Mouse (Mus musculus): ENCODE data around the gene Tert. TPM values are rescaled to one million over a fixed set of nuclear protein-coding genes. Genes with fewer than 3 reads are reported as not detected.

Gene Tert
- total RNA-seq (2015; ENCODE audit: low replicate concordance) (2.1 TPM in 1 of 2 replicates, not detected in the other), total RNA-seq (2017; ENCODE audit: low replicate concordance) (0.77 TPM in 1 of 2 replicates, not detected in the other)

DNA sequence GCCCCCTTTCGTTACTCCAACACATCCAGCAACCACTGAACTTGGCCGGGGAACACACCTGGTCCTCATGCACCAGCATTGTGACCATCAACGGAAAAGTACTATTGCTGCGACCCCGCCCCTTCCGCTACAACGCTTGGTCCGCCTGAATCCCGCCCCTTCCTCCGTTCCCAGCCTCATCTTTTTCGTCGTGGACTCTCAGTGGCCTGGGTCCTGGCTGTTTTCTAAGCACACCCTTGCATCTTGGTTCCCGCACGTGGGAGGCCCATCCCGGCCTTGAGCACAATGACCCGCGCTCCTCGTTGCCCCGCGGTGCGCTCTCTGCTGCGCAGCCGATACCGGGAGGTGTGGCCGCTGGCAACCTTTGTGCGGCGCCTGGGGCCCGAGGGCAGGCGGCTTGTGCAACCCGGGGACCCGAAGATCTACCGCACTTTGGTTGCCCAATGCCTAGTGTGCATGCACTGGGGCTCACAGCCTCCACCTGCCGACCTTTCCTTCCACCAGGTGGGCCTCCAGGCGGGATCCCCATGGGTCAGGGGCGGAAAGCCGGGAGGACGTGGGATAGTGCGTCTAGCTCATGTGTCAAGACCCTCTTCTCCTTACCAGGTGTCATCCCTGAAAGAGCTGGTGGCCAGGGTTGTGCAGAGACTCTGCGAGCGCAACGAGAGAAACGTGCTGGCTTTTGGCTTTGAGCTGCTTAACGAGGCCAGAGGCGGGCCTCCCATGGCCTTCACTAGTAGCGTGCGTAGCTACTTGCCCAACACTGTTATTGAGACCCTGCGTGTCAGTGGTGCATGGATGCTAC lies at the start of gene Tert:
Gene Tert, plus strand, starts transcription at position 167 of the 805 bp plus-strand sequence.
- no peak for ATAC-seq (replicated peaks; ENCODE audit: low FRiP score, poor library complexity, severe bottlenecking)

DNA sequence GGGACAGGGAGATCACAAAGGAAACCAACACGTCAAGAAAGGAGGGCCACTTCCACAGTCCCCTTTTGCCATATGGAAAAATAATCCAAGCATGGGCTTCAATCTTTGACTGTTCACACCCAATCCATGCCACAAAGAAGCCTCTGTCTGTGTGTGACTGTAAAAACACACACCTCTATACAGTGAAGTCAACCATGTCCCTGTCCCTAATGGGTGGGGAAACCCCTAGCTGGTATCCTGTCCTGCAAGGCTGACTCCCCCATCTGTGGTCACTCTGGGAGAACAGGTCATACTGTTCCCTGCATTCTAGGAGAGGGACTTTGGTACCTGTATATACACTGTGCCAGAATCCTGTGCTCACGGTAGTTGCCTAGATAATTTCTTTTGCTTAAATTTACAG lies 49.4 kb upstream of the Tert start:
- ATAC-seq (replicated peaks; ENCODE audit: low FRiP score, poor library complexity, severe bottlenecking), result no peak

DNA sequence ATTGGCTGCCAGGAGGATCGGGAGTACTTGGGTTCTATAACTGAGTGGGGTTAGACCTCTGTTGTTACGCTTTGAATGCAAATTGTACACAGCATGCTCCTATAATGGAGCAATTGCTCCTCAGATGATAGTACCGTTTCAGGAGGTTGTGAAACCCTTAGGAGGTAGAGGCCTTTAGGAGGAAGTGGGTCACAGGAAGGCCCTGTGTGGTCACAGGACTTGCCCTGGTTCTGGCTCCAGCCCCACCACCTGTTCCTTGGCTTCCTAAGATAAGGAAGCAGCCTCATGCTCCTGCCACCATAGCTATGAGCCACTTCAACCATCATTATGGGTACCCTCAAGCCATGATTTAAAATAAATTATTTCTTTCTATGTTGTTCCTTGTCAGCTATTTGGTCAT lies 35.2 kb upstream of the Tert start:
- no peak for ATAC-seq (replicated peaks; ENCODE audit: low FRiP score, poor library complexity, severe bottlenecking)

DNA sequence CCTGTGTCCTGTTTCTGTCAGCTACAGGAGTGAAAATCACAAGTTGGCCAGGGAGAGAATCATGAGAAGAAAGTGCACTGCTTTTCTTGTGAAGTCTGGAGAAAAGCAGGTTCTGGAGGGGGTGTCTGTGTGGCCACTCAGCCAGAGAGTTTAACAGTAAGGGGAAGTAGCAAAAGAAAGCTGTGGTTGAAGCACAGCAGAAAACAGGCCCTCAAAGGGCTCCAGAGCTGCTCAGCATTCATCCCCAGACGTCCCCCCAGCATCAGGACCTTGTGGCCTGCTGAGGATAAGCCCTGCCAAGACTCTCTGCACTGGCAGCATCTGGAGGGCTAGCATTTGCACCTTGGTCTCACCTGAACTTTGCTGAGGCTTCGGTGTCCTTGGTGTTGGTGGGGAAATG lies 34.2 kb upstream of the Tert start:
- no peak for ATAC-seq (replicated peaks; ENCODE audit: low FRiP score, poor library complexity, severe bottlenecking)

DNA sequence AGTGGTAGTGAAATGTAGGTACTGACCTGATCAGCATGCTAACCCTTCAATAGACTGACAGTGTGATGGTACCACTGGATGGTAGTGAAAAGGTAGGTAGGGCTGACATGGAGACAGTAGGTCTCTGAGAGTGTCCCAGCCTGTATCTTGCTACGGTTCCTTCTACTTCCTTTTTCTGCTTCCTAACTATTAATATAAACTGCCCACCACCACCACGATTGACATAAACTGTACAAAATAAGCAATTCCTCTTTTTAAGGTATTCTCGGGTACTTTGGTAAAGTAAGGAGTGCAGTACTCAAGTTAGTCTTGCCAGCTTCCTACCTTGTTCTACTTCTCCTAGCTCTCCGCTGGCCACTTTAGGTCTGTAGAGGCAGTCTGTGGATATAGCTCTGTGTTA lies 30.4 kb upstream of the Tert start:
- ATAC-seq (replicated peaks; ENCODE audit: low FRiP score, poor library complexity, severe bottlenecking), result no peak

DNA sequence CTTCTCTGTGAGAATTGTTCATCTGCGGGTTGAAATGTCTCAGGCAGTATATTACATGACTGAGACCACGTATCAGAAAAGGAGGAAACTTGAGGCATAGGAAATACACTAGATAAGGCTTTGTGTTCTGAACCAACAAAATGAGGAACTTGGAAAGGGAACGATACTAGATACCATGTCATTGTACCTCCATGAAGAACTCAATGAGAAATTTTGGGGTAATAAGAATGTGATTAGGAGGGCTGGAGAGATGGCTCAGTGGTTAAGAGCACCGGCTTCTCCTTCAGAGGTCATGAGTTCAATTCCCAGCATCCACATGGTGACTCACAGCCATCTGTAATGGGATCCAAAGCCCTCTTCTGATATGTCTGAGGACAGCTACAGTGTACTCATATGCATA lies 26.5 kb upstream of the Tert start:
- ATAC-seq (replicated peaks; ENCODE audit: low FRiP score, poor library complexity, severe bottlenecking), result no peak

DNA sequence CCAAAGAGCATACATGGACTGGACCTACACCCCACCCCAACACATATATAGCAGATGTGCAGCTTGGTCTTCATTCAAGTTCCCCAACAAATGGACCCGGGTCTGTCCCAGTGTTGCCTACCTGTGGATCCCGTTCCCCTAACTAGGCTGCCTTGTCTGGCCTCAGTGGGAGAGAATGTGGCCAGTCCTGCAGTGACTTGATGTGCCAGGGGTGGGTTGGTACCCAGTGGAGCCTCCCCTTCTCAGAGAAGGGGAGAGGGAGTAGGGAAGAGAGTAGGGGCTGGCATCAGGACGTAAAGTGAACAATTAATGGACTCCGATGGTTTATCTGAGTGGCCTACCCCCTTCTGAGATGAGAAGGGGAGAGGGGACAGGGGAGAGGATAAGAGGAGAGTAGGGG lies 23.7 kb upstream of the Tert start:
- no peak for ATAC-seq (replicated peaks; ENCODE audit: low FRiP score, poor library complexity, severe bottlenecking)

DNA sequence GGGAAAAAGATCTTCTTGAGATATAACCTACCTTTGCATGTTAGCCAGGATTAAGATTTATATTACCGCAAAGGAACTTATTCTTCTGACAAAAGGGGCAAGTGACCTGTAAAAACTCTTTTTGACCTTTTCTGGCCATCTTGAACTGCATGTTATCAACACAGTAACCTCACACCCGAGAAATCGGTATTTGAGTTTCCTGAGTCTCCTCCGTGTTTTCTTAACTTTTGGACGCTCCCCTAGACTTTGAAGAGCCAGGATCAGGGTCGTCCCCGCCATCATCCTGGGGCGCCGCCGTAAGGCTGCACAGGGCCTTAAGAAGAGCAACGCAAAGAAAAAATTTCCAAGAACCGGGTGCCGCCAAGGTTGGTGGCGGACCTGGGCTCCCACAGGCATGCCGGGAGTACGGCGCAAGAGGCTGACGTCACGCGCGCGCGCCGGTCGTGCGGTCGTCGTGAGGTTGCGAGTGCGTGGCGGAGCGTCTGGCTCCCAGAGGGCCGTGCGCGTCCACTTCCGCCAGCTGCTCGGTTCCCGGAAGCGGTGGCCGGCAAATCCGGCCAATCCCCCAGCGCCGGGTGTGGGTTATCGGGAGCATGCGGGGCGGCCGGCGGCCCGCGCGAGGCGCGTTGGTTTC lies 23.1 kb upstream of the Tert start, which contains the start of gene Clptm1l:
Gene Clptm1l, plus strand, starts transcription at position 485 of the 634 bp plus-strand sequence.
- peak; percentile 98 for ATAC-seq (replicated peaks; ENCODE audit: low FRiP score, poor library complexity, severe bottlenecking)

DNA sequence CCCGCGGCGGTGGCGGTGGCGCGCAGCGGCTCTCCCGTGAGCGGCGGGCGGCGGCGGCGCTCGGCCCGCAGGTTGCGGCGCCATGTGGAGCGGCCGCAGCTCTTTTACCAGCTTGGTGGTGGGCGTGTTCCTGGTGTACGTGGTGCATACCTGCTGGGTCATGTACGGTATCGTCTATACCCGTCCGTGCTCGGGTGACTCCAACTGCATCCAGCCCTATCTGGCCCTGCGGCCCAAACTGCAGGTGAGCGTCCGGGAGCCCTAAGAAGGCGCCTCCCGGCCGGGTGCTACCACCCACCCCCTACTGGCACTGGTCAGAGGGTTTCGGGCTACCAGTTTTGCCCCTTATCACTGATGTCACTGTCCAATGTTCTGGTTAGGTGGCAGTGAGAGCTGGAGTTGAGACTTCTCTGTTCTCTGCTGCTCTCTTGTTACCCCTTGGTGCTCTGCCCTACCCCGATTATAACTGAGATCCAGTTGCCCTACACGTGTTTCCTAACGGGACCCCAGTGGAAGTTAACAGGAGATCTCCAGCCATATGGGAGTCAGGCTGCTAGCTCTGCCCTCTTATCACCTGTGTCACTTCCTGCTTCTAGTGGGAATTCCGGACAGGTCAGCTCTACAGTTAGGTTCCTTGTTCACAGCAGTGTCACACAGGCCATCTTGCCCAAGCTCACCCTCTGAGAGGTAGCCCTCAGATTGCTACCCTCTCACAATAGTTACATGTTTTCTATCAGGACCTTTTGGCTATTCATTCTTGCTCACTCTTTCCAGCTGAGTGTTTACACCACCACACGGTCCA lies 22.4 kb upstream of the Tert start:
- ATAC-seq (replicated peaks; ENCODE audit: low FRiP score, poor library complexity, severe bottlenecking), result peak; percentile 44

DNA sequence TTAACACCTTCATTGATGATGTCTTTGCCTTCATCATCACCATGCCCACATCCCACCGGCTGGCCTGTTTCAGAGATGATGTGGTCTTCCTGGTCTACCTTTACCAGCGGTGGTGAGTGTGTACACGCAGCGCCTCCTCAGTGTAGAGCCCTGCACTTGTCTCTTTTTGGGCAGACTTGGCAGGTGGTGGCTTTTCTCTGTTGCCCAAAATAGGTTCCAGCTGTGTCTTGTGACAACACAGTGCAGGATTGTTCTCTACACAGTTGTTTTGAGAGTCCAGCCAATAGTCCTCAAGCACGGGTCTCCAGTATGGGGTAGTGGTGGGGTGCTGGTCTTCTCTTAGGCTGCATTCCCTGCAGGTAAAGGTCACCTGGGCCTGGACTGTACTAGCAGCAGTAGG lies 8.3 kb upstream of the Tert start:
- ATAC-seq (replicated peaks; ENCODE audit: low FRiP score, poor library complexity, severe bottlenecking), result no peak

DNA sequence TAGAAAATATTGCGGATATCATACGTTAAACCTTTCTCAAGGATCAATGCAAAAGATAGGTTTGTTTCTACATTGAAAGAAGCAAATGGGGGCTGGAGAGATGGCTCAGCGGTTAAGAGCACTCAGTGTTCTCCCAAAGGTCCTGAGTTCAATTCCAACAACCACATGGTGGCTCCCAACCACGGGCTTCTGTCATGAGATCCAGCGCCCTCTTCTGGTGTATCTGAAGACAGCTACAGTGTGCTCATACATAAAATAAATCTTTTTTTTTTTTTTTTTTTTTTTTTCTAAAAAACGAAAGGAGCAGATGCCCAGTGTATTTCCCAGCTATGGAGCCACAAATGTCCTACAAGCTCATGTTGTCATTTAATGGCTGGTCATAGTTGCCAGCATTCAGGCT lies 6.1 kb upstream of the Tert start:
- ATAC-seq (replicated peaks; ENCODE audit: low FRiP score, poor library complexity, severe bottlenecking), result no peak

DNA sequence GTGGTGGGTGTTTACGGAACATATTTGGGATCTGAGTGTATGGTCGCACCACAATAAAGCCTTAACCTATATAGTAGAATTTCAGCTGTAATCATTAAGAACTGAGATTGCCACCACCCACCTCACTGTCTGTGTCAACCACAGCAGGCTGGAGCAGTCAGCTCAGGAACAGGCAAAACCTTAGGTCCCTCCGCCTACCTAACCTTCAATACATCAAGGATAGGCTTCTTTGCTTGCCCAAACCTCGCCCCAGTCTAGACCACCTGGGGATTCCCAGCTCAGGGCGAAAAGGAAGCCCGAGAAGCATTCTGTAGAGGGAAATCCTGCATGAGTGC lies 334 bp upstream of the Tert start:
- ATAC-seq (replicated peaks; ENCODE audit: low FRiP score, poor library complexity, severe bottlenecking), result no peak

DNA sequence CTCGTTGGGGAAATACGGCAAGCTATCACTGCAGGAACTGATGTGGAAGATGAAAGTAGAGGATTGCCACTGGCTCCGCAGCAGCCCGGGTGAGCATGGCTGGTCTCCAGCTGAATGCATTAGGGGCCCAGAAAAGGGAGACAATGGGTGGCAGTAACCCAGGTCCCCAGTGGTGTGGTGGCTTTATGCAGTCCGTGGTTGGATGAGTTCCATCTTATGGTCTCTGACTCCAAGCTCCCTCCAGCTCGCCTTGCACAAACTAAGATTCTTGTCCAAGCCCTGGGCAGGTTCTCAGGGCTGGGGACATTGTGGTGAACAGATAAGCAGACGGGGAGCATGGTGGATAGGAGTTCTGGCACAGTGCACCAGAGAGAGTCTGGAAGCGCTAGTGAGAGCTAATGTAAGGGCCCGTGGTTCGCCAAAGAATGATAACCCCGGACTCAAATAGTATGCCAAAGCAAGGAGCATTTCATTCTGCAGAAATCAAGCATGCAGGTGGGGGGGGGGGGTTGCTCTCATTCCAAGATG lies 1.9 kb downstream of the Tert start:
- no peak for ATAC-seq (replicated peaks; ENCODE audit: low FRiP score, poor library complexity, severe bottlenecking)

DNA sequence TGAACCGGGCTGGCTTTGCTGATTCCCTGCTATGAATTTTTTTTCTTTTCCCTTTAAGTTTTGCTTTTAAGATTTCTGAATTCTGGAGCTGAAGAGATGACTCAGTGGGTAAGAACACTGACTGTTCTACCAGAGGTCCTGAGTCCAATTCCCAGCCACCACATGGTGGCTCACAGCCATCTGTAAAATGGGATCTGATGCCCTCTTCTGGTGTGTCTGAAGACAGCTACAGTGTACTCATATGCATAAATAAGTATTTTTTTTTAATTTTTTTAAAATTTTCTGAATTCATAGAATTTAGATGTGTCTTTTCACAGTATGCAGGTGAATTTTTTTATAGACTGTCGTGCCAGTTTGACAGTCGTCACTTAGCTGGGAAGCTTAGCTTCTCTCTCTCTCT lies 5.1 kb downstream of the Tert start:
- ATAC-seq (replicated peaks; ENCODE audit: low FRiP score, poor library complexity, severe bottlenecking), result no peak

DNA sequence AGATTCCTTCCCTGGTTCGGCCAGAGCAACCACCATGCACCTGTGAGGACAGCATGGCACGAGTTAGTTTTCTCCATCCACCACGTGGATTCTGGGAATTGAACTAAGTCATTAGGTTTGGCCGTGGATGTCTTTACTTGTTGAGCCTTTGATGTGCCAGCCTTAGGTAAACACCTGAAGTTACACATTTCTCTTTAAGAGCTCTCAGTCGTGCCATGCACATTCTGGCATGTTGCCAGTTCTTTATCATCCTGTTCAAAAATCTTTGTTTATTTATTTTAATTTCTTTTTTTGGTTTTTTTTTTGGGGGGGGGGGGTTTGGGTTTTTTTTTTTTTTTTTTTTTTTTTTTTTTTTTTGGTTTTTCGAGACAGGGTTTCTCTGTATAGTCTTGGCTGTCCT lies 11.1 kb downstream of the Tert start:
- no peak for ATAC-seq (replicated peaks; ENCODE audit: low FRiP score, poor library complexity, severe bottlenecking)

DNA sequence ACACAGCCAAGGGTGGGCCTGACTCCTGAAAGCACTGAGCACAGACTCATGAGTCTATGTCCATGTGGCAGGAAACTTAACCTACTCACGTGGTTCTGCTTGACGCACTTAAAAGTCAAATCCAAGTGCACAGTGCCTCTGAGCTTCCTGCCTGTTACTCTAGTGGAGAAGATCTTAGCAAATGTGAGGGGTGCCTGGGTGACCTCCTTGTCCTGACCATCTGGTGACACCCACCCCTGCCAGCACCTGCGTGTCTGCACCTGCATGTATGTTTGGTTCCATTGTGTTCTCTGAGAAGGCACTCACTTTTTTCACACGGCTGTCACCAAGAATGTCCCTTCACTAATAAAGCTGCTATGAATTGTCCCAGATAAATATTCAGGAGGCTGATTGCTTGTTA lies 14.6 kb downstream of the Tert start:
- no peak for ATAC-seq (replicated peaks; ENCODE audit: low FRiP score, poor library complexity, severe bottlenecking)

DNA sequence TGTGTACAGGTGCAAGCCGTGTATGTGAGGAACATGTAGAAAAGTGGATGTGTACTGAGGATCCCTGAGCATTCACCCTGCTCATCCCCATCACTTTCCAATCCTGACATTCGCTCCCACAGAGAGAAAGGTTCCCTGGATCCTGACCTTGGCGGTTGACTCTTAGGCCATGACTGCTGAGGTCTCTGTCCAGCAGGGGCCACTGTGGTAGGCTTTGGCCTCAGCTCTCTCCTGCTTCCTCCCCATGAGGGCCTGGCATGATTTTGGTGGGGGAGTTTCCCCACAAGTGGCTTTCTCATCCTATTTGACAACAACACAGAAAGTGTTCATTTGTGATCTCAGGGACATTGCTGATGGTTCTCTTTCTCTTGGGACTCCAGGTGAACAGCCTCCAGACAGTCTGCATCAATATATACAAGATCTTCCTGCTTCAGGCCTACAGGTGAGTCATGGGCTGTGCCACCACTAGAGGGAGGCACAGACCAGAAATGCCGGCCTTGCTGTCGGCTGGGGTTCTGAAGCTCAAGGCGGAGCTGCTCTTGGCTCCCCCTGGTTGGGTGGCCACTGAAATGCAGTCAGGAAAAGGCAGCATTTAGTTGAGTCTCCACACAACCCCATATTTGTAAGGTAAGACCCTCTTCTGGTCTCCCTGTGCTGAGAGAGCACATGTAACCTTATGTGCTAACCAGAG lies 19.8 kb downstream of the Tert start:
- no peak for ATAC-seq (replicated peaks; ENCODE audit: low FRiP score, poor library complexity, severe bottlenecking)

DNA sequence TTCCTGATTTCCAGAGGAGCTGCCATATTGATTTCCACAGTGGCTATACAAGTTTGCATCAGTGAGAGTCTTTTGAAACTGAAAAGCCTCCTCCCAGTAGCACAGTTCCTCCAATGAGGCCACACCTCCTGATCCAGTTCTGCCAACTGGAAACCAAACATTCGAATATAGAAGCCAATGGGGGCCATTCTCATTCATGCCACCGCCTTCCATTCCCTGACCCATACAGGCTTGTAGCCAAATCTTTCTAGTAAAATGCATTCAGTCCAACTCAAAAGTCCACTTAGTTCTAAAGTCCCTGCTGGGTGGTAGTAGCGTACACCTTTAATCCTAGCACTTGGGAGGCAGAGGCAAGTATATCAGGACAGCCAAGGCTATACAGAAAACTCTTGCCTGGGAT lies 26.6 kb downstream of the Tert start:
- ATAC-seq (replicated peaks; ENCODE audit: low FRiP score, poor library complexity, severe bottlenecking), result no peak

DNA sequence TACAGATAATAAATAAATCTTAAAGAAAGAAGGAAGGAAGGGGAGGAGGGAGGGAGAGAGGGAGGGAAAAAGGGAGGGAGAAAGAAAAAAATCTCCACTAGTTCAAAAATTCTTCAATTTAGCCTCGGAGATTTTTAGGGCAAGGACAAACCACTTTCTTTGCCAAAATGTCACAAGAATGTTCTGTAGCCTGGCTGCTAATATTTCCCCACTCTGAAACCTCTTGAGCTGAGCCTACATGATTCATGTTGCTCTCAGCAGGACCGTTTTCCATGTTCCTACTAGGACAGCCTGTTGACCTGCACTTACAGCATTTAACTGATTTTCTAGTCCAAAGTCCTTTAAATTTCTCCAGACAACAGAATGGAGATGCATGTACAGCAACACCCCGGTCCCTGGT lies 28.3 kb downstream of the Tert start:
- ATAC-seq (replicated peaks; ENCODE audit: low FRiP score, poor library complexity, severe bottlenecking), result no peak

DNA sequence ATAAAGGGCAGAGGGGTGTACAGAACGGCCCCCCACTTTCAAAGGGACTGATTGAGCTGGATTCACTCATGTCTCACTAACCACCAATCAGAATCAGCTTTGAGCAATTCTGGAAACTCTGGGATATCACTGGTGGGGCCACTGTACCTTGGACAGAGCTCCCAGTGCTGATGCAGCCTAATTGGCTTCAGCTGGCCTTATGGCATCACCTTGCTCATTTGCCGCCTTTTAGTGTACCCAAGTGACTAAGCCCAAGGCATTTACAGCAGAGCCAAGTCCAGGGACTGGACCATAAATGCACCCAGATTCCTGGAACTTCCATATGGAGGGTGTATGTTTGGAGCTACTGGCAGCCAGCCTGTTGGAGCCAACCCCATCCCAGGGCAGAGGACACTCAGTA lies 32.2 kb downstream of the Tert start:
- ATAC-seq (replicated peaks; ENCODE audit: low FRiP score, poor library complexity, severe bottlenecking), result no peak

Measured in erythroid progenitor cell, adult 5-6 weeks (primary cell).